Mouse (Mus musculus) kidney, adult 9 months (tissue): ENCODE measurements around the gene Fzd2.
A peak's percentile ranks its signal among the peaks of the same experiment; 100 is the strongest.
"Not testable (repeated sequence)": the region's sequence is repeated elsewhere in the genome, so short reads cannot be mapped to it uniquely, and the experiment has no call there.

Source experiments
- DNase-seq: peaks from one replicate; pipeline ENCODE4 v3.0.0; 2022

Fzd2 gene

DNA sequence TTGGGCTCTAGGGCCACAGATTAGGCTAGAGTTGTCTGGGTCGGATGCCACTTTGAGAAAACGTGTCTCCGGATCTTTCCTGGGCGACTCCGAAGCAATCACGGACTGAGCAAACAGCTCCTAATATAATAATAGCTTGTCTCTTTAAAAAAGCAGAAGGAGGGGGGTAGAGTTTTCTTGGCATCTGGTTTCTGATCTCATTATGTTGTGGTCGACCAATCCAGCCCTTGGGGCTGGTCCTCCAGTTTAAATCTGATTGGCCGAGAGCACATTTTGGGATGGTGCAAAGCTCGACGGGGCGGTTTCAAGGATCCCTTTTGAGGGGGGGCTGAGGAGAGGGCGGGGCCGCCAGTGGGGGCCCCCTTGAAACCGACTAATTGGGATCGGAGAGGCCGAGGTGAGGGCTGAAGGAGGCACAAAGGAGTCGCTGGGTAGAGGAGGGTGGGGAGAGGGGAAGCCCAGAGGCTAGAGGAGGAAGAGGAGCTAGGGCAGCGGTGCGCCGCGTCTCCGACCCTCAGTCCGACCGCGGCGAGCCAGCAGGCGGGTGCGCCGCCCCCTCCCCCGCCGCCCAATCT, at the start of gene Fzd2:
Fzd2 (plus strand) TSS at position 387 of the 575 bp plus-strand sequence.
- DNase-seq: peak; percentile 89

DNA sequence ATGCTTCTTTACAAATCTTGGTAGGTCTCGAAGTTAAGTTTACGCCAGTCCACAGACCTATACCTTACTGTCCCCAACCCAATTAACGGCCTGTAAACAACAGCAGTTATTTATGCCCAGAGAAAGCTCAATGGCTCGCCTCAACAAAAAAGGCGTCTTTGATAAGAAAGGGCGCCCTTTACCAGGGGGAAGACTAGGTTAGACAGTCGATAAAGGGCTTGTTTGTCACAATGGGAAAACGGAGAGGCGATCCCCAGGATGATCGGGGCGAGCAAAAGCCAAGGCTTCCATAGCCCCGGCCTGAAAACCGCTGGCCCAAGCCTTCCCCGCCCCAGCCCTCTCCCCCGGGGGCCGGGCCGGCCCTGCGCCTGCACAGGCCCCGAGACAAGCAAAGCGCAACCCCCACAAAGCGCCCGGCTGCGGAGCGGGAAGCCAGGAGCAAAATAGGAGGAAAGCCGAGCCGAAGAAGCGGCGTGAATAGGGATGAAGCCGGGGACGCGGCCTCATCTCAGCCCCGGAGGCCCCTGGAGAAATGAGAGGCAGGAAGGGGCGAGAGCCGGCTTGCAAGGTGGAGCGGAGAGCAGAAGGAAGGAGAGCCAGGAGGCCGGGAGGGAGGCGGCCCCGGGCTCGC, 48.7 kb upstream of the Fzd2 start:
- no peak for DNase-seq

DNA sequence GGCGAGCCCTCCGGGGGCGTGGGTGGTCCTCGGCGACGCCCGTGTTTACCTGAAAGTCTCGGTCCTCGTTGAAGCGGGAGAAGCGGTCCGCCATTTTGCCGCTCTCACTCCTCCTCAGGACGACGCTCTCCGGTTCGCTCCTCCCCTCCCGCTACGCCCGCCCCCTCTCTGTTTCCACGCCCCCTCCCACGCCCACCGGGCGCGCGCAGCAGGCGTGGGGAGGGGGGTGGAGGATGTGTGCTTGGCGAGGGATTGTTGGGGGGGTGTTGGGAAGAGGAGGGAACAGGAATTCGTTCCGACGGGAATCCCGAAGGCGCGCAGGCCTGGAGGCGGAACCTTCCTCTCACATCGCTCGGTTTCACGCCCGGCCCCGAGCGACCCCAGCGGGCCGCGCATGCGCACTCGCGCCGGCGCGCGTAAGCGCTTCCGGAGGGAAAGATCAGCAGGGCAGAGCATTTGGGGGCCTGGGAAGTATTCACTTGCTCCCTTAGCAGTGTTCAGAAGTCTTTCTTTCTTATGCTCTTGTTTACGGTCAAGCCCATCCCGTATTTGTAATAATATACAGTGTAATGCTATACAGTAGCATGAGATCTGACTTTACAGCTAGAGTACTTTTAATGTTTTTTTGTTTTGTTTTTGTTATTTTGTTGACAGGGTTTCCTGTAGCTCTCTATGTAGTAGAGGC, 48.0 kb upstream of the Fzd2 start, which contains the start of gene Gpatch8:
Gpatch8 (minus strand) TSS at position 362 of the 685 bp plus-strand sequence.
- peak; percentile 98 for DNase-seq

DNA sequence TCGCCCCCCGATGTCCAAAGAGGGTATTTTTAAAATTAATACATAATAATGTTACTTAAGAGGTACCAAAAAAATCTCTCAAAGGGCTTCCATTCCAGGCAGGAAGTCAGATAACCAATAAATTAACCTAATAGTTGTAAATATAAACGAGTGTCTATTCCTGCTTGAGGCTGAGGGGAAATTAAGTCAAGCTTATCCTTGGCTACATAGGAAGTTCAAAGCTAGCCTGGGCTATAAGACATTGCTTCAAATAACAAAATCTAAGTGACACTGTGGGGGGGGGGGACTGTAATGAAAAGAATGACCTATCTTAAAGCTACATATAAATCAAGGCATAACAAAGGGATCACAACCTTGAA, 47.5 kb upstream of the Fzd2 start:
- no peak for DNase-seq

DNA sequence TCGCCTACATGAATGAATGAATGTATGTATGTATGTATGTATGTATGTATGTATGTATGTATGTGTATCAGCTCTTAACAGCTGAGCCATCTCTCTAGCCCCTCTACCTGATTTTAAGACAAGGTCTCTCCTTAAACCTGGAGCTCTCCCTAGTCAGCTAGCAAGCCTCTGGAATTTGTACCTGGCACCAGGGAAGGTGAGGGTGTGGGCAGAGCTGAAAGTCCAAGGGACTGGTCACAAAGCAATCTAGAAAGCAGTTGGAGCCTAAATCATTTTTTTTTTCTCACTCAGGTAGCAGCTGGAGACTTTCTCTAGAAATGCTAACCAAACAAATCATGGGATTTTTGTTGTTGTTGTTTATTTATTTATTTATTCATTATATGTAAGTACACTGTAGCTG, 46.8 kb upstream of the Fzd2 start:
- peak; percentile 81 for DNase-seq

DNA sequence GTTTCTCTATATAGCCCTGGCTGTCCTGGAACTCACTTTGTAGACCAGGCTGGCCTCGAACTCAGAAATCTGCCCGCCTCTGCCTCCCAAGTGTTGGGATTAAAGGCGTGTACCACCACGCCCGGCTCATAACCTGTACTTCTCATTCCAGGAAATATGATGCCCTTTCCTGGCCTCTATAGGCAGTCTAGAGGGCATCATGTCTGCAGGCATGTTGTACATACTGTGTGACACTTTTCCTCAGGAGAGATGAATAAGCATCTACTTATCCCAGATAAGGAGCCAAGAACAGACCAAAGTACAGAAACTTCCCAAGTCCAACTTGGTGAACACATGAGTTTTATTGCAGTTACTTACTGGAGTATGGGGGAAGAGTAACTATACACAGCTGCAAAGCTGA, 45.5 kb upstream of the Fzd2 start:
- DNase-seq: no peak

DNA sequence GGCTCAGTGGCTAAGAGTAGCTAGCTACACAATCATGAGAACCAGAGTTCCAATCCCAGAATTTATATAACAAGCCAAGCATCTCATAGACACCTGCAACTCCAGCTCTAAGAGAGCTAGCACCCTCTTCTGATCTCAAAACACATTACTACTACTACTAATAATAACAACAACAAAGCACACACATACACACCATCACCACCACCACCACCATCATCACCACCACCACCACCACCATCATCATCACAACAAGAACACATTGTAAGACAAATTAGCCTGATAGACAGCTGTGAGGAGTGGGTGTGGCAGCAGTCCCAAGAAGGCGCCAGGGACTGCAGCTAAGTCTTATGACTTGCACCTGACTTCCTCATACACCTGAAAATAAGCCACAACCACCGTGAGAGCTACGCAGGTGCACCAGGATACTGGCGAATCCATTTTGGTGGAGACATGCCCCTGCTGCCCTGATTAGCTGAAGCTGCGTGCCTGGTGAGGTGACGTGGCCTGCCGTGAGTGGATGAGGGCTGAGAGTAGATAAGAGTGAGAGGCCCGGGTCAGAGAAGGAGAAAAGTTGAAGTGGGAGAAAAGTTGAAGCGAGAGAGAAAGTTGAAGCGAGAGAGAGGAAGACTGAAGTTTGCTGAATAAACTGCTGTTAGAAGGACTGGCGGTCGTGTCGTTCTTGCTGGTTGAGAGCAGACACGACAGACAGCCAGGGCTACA, 39.1 kb upstream of the Fzd2 start:
- not testable (repeated sequence) for DNase-seq

DNA sequence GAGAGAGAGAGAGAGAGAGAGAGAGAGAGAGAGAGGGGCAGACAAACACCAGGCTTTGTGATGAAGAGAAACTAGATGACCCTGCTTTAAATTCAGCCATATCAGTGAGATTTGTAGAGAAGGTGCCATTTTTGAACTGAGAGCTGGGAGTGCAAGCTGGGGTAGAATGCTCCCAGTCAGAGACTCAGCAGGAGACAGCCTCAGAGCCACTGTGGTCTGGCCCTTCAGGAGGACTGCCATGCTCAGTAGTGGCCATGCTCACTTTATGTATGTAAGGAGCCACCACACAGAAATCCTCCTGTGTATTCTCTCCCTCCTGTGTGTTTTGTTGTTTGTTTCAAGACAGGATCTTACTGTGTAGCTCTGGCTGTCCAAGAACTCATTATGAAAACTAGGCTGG, 38.5 kb upstream of the Fzd2 start:
- DNase-seq: no peak

DNA sequence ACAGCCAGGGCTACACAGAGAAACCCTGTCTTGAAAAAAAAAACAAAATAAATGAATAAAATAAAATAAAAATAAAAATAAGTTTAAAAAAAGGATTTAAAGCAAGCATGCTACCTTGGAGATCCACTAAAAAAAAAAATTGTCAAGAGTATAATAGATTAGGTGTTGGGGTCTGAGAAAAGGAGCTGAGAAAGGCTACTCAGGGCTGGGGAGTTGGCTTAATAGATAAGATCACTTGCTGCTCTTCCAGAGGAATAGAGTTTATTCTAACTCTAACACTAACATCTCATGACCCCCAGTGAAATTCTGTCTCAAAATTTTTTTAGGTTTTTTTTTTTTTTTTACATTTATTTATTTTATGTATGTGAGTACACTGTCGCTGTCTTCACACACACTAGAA, 37.9 kb upstream of the Fzd2 start:
- no peak for DNase-seq

DNA sequence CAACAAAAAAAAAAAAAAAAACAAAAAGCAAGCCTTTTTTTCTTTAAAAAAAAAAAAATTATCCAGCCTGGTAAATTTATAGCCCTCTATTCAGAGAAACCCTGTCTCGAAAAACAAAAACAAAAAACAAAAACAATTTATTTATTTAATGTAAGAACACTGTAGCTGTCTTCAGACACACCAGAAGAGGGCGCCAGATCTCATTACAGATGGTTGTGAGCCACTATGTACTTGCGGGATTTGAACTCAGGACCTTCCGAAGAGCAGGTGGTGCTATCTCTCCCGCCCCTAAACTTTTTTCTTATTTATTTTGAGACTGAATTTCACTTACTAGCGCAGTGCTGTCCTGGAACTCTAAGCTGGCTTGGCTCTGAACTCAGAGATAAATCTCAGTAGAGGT, 37.0 kb upstream of the Fzd2 start:
- DNase-seq: no peak

DNA sequence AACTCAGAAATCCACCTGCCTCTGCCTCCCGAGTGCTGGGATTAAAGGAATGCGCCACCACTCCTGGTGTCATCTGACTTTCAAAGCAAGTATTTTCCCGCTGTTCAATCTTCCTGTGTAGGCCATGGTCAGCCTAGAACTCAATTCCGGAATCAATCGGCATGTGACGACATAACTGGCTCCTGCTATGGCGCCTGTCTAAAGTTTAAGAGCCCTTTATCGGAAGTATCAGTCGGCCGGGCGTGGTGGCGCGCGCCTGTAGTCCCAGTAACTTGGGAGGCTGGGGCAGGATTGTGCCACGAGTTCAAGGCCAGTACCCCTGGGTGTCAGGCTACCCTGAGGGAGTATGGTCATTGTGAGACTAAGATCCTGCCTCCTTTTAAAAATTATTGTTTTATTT, 36.5 kb upstream of the Fzd2 start:
- DNase-seq: no peak

DNA sequence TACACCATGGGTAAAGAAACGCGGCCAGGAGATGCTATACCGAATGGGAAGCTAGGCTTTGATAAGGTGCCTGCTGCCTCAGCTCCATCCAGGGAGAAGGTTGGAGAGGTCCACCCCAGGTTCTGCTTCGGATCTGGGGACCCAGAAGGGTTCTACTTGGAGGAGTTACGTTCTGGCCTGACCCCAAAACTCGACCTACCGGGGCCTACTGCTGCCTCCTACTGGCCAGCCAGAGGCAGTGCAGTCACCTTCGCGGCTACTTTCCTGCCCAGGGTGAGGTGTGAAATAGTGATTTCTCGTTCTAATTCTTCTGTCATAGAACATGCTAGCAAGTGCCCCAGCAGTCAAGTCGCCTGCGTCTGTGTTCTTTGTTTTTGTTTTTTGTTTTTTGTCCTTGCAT, 36.0 kb upstream of the Fzd2 start:
- DNase-seq: no peak

DNA sequence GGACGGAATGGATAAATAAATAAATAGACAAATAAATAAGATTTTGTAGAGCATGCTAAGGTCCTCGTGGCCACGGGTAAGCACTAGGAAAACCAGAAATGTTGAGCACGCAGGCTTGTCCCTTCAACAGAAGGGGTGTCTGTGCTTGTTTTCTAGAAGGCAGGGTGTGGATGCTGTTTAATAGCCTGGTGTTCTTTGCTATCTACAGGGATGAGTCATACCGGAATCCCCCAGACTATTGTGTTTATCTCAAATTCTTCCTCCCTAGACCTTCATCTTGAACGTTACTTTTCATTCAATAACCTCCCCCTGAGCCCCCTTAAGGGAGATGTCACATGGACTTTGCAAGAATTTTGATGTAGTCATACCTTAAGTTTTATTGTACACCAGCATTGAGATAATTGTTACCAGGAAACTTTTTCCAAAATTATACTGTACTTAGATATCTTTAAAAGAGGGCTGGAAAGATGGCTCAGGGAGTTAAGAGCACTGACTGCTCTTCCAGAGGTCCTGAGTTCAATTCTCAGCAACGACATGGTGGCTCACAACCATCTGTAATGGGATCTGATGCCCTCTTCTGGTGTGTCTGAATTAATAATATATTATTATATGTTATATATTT, 35.3 kb upstream of the Fzd2 start:
- DNase-seq: no peak

DNA sequence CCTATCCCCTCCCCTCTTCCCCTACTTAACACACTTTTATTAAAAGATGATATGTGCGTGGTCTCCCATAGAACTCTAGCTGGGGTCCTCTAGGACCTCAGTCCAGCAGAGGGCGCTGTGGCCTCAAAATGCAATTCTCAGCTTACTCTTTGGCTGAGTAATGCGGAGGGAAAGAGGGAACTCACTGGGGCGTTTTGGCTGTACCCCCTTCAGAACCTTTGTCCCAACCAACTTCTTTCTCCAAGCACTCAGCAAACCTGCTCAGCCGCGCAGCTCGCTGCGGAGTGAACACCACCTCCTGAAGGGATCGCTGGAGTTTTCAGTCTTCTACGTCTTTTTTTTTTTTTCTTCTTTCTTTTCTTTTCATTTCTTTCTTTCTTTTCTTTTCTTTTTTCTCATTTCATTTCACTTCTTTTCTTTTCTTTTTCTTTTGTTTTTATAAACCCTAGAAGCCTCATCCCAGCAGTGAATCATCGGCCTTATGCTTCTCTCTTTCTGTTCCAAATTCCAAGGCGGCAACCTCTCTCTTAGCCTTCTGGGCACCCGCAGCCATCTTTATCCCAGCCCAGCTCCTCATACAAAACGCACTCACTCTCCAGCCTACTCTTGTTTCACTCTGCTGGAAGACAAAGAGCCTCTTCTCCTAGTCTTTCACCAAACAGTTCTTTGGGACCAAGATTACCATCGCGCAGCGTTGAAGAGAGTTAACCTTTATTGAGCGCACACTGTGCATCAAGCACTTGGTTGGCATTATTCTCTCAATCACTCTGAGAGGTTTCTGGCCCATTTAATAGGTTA, 31.1 kb upstream of the Fzd2 start:
- peak; percentile 84 for DNase-seq

DNA sequence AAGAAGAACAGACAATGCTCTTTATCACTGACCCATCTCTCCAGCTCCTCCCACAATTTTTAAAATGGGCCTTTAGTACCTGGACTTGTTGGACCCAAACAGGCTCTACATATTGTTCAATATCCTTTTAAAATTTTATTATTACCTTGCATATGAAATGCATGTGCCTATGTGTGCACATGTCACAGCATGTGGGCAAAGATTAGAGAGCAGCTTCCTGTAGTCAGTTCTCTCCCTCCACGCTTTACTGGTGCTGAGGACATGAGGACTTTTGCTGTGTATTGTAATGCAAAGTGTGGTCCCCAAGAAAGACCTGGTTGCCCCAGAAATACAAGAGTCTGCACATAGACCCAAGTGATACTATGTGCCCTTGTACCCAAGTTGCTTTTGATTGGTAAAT, 29.2 kb upstream of the Fzd2 start:
- DNase-seq: no peak

DNA sequence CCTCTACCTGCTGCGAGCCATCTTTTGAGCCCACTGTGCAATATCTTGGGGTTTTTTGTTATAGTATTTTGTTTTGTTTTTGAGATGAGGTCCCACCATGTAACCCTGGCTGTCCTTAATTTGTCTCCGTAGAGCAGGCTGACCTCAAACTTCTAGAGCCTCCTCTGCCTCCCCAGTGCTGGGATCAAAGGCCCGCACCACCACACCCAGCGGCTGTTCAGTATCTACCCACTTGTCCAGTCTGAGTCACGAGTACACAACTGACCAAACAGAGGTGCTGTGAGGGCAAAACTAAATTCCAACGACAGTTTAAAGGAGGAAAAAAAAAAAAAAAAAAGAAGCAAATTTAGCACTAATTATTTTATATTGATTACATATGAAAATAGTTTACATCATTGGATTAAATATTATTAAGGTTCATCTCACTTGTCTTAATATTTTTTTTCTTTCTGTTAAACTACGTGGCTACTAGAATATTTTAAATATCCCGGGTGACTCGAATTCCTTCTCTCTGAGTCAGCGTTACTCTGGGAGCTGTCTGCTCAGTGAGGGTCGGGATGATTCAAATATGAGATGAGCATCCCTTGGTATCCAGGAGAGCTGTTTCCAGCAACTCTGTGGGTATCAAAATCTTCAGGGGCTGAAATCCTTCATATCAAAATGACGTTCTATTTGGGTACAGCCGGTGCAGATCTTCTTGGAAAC, 28.0 kb upstream of the Fzd2 start:
- no peak for DNase-seq

DNA sequence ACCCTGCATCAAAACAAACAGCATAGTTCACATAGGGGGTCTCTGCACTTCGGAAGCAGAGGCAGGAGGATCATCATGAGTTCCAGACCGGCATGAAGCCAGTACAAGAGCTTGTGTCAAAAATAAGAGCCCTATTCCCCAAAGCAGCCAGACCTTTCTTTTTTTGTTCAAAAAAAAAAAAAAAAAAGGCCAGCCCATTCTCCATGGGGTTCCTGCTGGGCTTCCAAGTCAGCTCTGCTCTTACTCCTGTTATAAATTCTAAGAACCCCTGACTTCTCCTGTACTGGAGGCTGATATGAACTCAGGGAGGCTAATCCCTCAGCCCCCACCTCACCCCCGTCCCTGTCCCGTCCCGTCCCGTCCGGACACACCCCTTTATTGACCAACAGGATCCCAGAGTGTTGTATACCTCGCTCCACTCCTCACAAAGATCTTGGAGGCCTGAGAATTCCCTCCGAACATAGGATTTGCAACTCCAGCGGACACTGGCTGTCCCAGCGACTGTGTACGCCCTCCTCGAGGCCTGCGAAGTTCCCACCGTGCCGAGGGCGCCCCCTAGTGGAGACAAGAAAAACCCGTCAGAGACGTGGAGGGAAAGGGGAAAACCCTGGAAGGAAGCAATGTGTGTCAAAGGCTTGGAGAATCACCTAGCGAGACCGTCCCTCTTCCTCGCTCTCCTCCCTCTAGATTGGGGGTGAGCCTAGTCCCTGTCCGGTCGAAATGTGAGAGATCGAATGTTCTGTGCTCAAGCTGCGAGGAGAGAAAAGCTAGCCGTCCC, 25.7 kb upstream of the Fzd2 start:
- peak; percentile 67 for DNase-seq

DNA sequence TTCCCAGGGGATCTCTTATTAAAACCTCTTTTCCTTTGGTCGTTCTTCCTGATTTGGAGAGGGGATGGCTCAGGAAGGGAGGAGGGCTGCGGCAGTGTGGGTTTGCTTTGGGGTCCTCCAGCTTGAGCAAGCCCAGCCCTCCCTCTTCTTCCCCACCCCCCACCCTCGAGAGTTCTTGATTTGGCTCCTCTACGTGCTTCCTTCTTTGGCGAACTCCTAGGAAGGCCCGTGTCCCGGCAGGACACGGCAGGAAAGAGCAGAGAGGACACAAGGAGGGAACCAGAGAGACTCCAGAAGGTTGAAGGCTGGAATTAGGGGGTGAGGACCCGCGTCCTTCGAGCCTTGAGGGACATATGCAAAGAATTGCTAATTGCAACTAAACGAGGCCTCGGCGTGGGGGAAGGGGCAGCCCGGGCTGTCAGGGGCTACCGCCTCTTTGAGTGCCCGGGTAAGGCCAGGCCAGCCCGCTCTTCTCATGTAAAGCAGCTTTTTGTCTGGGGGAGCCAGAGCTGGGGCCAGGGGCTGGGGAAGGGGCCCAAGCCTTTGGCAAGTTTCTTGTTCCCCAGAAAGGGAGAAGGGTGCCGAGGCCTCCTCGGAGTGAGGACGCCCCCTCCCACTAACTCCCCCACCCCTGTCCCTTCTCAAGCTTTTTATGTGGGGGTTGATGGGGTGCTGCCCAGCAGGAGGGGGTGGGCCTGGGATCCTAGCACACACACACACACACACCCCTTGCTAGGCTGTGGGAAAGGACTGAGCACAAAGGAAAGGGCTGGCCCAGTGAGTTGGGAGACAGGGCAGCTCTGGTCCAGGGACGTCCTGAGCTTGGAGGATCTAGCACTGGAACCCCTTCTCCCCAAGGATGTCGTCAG, 24.8 kb upstream of the Fzd2 start, which contains the start of gene Gm11627:
Gm11627 (minus strand) TSS at position 297 of the 869 bp plus-strand sequence.
- DNase-seq: no peak

DNA sequence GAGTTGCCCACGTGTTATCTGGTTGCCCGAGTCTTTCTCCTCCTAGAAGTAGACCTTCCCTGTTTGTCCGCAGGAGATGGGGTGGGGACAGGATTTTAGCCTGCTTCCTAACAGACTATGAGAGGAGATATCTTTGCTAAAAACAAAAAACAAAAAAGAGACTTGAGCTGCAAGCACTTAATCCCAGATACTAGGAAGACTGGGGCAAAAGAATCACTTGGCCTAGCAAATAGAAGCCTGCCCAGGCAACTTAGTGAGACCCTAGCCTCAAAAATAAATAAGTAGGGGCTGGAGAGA, 24.2 kb upstream of the Fzd2 start:
- DNase-seq: no peak
